Mouse (Mus musculus): ENCODE measurements around the gene Tmsb10.

GRCm38 (mm10) chr6:72921081-72921480 is 37.5 kb downstream of the Tmsb10 start:
- TF ChIP-seq EP300 (IDR thresholded peaks at IDR 0.05; ENCODE audit: low read depth) = no peak
- no peak for TF ChIP-seq CTCF (IDR thresholded peaks at IDR 0.05; ENCODE audit: low read depth)
